Mouse (Mus musculus): ENCODE results near the gene Ckap5. TPM values are rescaled to one million over a fixed set of nuclear protein-coding genes. Genes with fewer than 3 reads are reported as not detected.
A peak's percentile ranks its signal among the peaks of the same experiment; 100 is the strongest.
"Not testable (repeated sequence)": the region's sequence is repeated elsewhere in the genome, so short reads cannot be mapped to it uniquely, and the experiment has no call there.

Gene Ckap5
- 100 to 1,000 TPM; 126 TPM for total RNA-seq (2021)
- long read RNA-seq, full-length matches to known transcripts, result 9 of 45 reads
- long read RNA-seq, partial matches to known transcripts, result 33 of 45 reads
- long read RNA-seq, other reads (novel, unspliced or antisense), result 3 of 45 reads

GRCm38 (mm10) chr2:91526294-91527146 lies at the start of gene Ckap5:
Ckap5 (plus strand) TSS chr2:91526762.
- DNase-seq (ENCODE audit: low spot score in 2 of 2), result peak; percentile 91 to 92

GRCm38 (mm10) chr2:91476841-91477240 lies 49.7 kb upstream of the Ckap5 start:
- DNase-seq (ENCODE audit: low spot score in 2 of 2), result no peak

GRCm38 (mm10) chr2:91480399-91480801 lies 46.2 kb upstream of the Ckap5 start:
- DNase-seq (ENCODE audit: low spot score in 2 of 2), result peak; percentile 37 to 52

GRCm38 (mm10) chr2:91480805-91481514 lies 45.6 kb upstream of the Ckap5 start:
- peak; percentile 56 to 69 for DNase-seq (ENCODE audit: low spot score in 2 of 2)

GRCm38 (mm10) chr2:91484698-91485097 lies 41.9 kb upstream of the Ckap5 start:
- no peak for DNase-seq (ENCODE audit: low spot score in 2 of 2)

DNA sequence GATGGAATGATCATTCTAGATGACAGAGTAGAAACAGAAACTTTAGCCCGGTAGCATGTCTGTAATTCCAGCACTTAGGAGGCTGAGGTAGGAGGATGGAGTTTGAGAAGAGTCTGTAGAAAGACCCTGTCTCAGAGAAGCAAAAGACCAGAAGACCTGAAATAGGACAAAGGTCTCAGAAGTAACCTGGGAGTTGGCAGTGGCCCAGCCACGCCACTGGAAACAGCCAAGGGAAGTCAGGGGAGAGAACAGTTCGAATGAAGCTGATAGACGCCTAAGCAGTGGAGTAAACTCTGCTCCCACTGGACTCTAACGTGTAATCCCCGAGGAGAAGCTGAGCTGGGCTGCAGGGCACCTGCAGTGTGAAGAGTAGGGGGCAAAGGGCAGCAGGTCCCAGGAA lies 41.3 kb upstream of the Ckap5 start:
- no peak for DNase-seq (ENCODE audit: low spot score in 2 of 2)

DNA sequence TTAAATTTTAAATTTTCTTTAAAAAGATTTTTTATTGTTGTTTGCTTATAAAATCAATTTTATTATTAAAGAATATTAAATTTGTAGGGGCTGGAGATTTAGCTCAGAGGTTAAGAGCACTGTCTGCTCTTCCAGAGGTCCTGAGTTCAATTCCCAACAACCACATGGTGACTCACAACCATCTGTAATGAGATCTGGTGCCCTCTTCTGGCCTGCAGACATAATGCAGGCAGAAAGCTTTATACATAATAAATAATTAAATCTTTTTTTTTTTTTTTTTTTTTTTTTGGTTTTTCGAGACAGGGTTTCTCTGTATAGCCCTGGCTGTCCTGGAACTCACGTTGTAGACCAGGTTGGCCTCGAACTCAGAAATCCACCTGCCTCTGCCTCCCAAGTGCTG lies 39.3 kb upstream of the Ckap5 start:
- DNase-seq (ENCODE audit: low spot score in 2 of 2), result not testable (repeated sequence)

DNA sequence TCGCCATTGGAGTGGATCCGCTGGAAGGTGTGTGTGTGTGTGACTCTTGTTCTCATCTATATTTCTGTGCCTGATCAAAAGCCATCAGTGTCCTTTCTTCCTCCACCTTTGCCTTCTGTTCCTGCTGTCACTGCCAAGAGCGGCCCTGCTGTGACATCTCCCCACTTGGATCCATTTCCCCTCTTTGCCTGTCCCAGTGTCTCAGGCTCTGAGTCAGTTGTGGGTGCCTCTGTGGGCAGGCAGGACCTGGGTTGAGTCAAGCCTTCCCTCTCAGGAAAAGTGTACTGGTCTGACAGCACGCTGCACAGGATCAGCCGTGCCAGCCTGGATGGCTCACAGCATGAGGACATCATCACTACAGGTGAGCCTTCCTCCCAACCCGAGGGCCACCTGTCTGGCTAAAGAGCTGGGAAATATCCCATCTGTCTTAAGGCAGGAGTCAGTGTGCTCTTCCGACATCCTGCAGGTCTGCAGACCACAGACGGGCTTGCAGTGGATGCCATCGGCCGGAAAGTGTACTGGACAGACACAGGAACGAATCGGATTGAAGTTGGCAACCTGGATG lies 34.4 kb upstream of the Ckap5 start:
- DNase-seq (ENCODE audit: low spot score in 2 of 2), result no peak

DNA sequence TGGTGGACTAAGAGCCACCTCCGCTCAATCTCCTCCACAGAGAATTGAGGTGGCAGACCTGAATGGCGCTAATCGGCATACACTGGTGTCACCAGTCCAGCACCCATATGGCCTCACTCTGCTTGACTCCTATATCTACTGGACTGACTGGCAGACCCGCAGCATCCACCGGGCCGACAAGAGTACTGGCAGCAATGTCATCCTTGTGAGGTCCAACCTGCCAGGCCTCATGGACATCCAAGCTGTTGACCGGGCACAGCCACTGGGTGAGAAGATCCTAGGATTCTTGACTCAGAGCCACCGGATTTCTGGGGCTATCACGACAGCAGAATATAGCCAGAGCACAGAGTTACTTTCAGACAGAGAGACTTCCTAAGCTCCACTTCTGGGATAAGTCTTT lies 32.6 kb upstream of the Ckap5 start:
- no peak for DNase-seq (ENCODE audit: low spot score in 2 of 2)

DNA sequence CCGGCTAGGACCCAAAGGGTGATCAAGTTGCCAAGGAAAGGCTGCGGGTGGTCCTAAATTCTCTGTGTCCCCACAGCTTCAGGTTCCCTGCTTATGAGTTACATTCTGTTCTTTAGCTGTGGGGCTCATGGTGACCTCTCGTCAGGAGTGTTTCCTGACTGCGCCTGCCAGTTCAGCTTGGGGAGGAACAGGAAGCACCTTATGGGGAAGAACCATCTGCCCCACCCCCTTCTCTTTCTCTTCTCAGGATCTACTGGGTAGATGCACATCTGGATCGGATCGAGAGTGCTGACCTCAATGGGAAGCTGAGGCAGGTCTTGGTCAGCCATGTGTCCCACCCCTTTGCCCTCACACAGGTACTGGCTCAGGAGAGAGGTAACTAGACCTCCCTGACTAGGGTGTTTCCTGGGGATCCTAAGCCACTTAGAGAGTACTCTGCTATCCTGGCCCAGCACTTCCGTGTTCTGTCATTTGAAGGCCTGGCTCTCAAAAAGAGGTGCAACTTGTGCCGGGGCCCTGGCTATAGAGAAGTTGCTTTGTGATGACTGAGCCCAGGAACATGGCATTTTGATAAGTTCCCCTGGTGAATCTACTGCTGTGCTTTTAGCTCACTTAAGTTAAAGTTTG lies 28.4 kb upstream of the Ckap5 start:
- no peak for DNase-seq (ENCODE audit: low spot score in 2 of 2)

DNA sequence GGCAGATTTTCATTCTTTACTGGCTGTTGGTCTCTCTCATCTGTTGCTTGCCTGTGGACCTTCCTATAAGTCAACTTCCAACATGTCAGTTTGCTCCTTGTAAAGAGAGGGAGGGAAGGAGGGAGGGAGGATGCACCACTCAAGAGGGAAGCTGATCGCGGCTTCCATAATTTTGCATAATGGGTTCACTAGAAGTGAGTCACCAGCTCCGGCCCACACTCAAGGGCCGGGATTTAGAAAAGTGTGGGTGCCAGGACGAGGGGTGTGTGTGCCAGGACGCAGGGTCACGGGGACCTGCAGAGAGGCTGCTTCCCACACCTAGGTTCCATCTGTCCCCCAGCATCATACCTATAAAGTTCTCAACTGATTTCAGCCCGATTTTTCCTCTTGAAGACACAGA lies 18.5 kb upstream of the Ckap5 start:
- no peak for DNase-seq (ENCODE audit: low spot score in 2 of 2)

GRCm38 (mm10) chr2:91517186-91517585 lies 9.4 kb upstream of the Ckap5 start:
- DNase-seq (ENCODE audit: low spot score in 2 of 2), result no peak

DNA sequence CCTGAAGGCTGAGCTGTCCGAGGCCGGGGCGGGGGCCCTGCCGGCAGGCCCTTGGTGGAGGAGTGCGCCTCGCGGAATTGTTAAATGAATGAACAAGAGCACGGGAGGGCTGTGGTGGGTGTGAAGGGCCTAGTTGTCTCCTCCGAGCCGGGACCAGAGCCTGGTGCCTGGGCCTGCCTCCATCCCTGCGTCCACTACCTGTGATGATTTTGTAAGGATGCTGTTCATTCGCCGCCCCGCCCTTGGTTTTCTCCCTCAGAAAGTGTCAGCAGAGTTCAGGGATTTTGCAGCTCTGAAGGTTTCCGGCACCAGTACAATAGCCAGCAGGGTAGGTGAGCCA lies 555 bp downstream of the Ckap5 start:
- peak in 1 of 2 experiments; percentile 43 for DNase-seq (ENCODE audit: low spot score in 2 of 2)

- DNase-seq (ENCODE audit: low spot score in 2 of 2), result peak; percentile 46 to 66
These were observed 11.1 kb downstream of the Ckap5 start for GRCm38 (mm10) chr2:91537588-91538205.

DNA sequence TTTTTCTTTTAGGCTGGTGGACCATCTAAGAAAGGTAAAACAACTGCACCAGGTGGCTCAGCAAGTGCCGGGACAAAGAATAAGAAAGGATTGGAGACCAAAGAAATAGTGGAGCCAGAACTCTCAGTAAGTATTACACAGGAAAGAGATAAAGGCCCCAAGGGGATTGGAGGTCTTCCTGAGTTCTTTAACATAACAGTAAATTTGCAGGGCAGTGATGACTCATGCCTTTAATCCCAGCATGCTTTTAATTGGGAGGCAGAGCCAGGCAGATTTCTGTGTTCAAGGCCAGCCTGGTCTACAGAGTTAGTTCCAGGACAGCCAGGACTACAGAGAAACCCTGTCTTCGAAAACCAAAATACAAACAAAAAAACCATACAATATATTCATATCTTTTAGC lies 41.6 kb downstream of the Ckap5 start:
- no peak for DNase-seq (ENCODE audit: low spot score in 2 of 2)

- DNase-seq (ENCODE audit: low spot score in 2 of 2), result peak; percentile 8 to 12
These were observed 54.3 kb downstream of the Ckap5 start for GRCm38 (mm10) chr2:91580894-91581293.

GRCm38 (mm10) chr2:91586242-91586641 lies 59.7 kb downstream of the Ckap5 start:
- no peak for DNase-seq (ENCODE audit: low spot score in 2 of 2)

DNA sequence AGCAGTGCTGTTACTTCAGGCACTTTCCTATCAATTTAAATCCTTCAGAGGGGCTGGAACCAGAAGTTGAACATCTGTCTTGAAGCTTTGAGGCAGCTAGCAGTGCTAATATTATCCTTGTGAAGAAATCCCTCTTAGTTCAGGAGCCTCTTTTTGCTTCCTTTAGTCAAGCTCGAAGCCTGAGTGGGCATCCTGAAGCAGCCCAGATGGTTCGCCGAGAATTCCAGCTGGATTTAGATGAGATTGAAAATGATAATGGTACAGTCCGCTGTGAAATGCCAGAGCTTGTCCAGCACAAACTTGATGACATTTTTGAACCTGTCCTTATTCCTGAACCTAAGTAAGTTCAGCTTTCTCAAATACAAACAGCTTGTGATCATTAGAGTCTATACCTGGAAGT lies 73.9 kb downstream of the Ckap5 start:
- no peak for DNase-seq (ENCODE audit: low spot score in 2 of 2)

- DNase-seq (ENCODE audit: low spot score in 2 of 2), result no peak
These were observed 75.8 kb downstream of the Ckap5 start for GRCm38 (mm10) chr2:91602389-91602788.

DNA sequence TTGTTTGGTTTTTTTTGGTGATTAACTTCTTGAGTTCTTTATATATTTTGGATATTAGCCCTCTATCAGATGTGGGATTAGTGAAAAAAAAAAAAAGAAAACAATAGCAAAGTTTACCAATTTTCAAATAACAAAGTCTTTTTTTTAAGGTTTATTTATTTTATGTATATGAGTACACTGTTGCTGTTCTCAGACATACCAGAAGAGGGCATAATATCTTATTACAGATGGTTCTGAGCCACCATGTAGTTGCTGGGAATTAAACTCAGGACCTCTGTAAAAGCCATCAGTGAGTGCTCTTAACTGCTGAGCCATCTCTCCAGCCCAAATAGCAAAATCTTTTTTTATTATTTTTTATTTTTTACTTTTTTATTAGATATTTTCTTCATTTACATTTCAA lies 82.8 kb downstream of the Ckap5 start:
- not testable (repeated sequence) for DNase-seq (ENCODE audit: low spot score in 2 of 2)

GRCm38 (mm10) chr2:91622356-91622755 lies 95.8 kb downstream of the Ckap5 start:
- DNase-seq (ENCODE audit: low spot score in 2 of 2), result no peak
